Mouse (Mus musculus) intestine, embryonic 15.5 days (tissue): ENCODE measurements around the gene Fli1. TPM values are rescaled to one million over a fixed set of nuclear protein-coding genes. Genes with fewer than 3 reads are reported as not detected.

Experiments
- ATAC-seq: fragments of 200-750 bp; cut with Nextera tagmentation; 2 replicates; pipeline ENCODE4 v1.8.0; 2017; ENCODE audit warnings: moderate TSS enrichment, moderate library complexity
- H3K27ac ChIP-seq: fragments of 300-500 bp; sonication (generic); 2 replicates; pipeline ENCODE4 v1.5.1; 2015; ENCODE audit warnings: mild to moderate bottlenecking, inconsistent platforms
- H3K27me3 ChIP-seq: fragments of 300-500 bp; sonication (generic); replicated peaks from 2 replicates; pipeline ENCODE4 v1.6.1; 2015; ENCODE audit warnings: inconsistent platforms
- H3K36me3 ChIP-seq: fragments of 300-500 bp; sonication (generic); 2 replicates; pipeline ENCODE4 v1.6.1; 2015; ENCODE audit warnings: inconsistent platforms
- H3K4me1 ChIP-seq: fragments of 300-500 bp; sonication (generic); replicated peaks from 2 replicates; pipeline ENCODE4 v1.6.1; 2015; ENCODE audit warnings: inconsistent platforms
- H3K4me2 ChIP-seq: fragments of 300-500 bp; sonication (generic); replicated peaks from 2 replicates; pipeline ENCODE4 v1.6.1; 2015; ENCODE audit warnings: mild to moderate bottlenecking, inconsistent platforms
- H3K4me3 ChIP-seq: fragments of 300-500 bp; sonication (generic); replicated peaks from 2 replicates; pipeline ENCODE4 v1.5.1; 2015; ENCODE audit warnings: inconsistent platforms
- H3K9ac ChIP-seq: fragments of 300-500 bp; sonication (generic); 2 replicates; pipeline ENCODE4 v1.6.1; 2015; ENCODE audit warnings: inconsistent platforms
- H3K9me3 ChIP-seq: fragments of 300-500 bp; sonication (generic); 2 replicates; pipeline ENCODE4 v1.6.1; 2016; ENCODE audit warnings: inconsistent platforms
- WGBS: fragments of 180-500 bp; shearing (Covaris S2); methylation state at CpG from one replicate; pipeline ENCODE4 v1.1.7; 2015; 5-methylcytosine and 5-hydroxymethylcytosine counted together
- polyA plus RNA-seq: library from polyadenylated mRNA; unstranded; fragments of >200 nt; fragmentation: Nextera tagmentation; extraction: Ambion mirVana; gene quantifications from 2 replicates; pipeline ENCODE4 v1.2.1, GENCODE M21; 2015

Gene Fli1
- polyA plus RNA-seq, 1 experiment from 2014 or later = 14.4 TPM

- H3K36me3 ChIP-seq = no peaks in the 10 kb centered on the region
- no peak for ATAC-seq
Measured at GRCm38 (mm10) chr9:32420711-32421110, 122.0 kb downstream of the Fli1 start.

GRCm38 (mm10) chr9:32417466-32418116 lies 125.1 kb downstream of the Fli1 start:
- H3K4me1 ChIP-seq = no peaks in the 10 kb centered on the region
- no peaks in the 10 kb centered on the region for H3K9me3 ChIP-seq
- H3K4me2 ChIP-seq = no peak overlapping the region
- H3K4me3 ChIP-seq = no peak overlapping the region
- H3K27me3 ChIP-seq = no peaks in the 10 kb centered on the region
- no peak overlapping the region for H3K27ac ChIP-seq
- no peaks in the 10 kb centered on the region for H3K36me3 ChIP-seq
- H3K9ac ChIP-seq = no peak overlapping the region
- WGBS = 57% methylated on average over 8 of the region's 8 CpGs
- ATAC-seq = no peak

More at GRCm38 (mm10) chr9:32420711-32421110, 122.0 kb downstream of the Fli1 start:
- Histone ChIP-seq H3K9ac (no peak overlapping the region), H3K4me1 (no peaks in the 10 kb centered on the region), H3K27ac (no peak overlapping the region), H3K27me3 (no peaks in the 10 kb centered on the region), H3K4me3 (no peak overlapping the region), H3K9me3 (no peaks in the 10 kb centered on the region), H3K4me2 (no peak overlapping the region)

GRCm38 (mm10) chr9:32415952-32416351 lies 126.7 kb downstream of the Fli1 start:
- WGBS = 88% methylated on average over 3 of the region's 3 CpGs
- Histone ChIP-seq H3K9ac (no peak overlapping the region), H3K4me1 (no peaks in the 10 kb centered on the region), H3K27ac (no peak overlapping the region), H3K9me3 (no peaks in the 10 kb centered on the region), H3K4me3 (no peak overlapping the region), H3K4me2 (no peak overlapping the region), H3K36me3 (no peaks in the 10 kb centered on the region), H3K27me3 (no peaks in the 10 kb centered on the region)
- ATAC-seq = no peak

- Histone ChIP-seq H3K27ac (no peak overlapping the region), H3K4me1 (no peaks in the 10 kb centered on the region), H3K4me2 (no peak overlapping the region), H3K9ac (no peak overlapping the region), H3K9me3 (no peaks in the 10 kb centered on the region), H3K4me3 (no peak overlapping the region), H3K27me3 (0 out of 2 replicates have a peak, but pooled peaks cover 2% of the 10 kb centered on the region), H3K36me3 (no peaks in the 10 kb centered on the region)
- no peak for ATAC-seq
- WGBS = 63% methylated on average over 1 of the region's 1 CpGs
Measured at GRCm38 (mm10) chr9:32414956-32415355, 127.7 kb downstream of the Fli1 start.

GRCm38 (mm10) chr9:32412836-32413580 lies 129.7 kb downstream of the Fli1 start:
- no peaks in the 10 kb centered on the region for H3K9me3 ChIP-seq
- no peak overlapping the region for H3K4me2 ChIP-seq
- H3K36me3 ChIP-seq = no peaks in the 10 kb centered on the region
- H3K27me3 ChIP-seq = peaks cover 13% of the 10 kb centered on the region
- no peak overlapping the region for H3K9ac ChIP-seq
- no peak overlapping the region for H3K4me3 ChIP-seq
- H3K27ac ChIP-seq = no peak overlapping the region
- WGBS = 32% methylated on average over 10 of the region's 10 CpGs
- peak; percentile 70 for ATAC-seq
- H3K4me1 ChIP-seq = no peaks in the 10 kb centered on the region; the same call in none of the 2 replicates

GRCm38 (mm10) chr9:32411507-32411906 lies 131.2 kb downstream of the Fli1 start:
- no peak for ATAC-seq
- no peak overlapping the region for H3K27ac ChIP-seq
- 81% methylated on average over 5 of the region's 5 CpGs for WGBS

GRCm38 (mm10) chr9:32410671-32411070 lies 132.0 kb downstream of the Fli1 start:
- Histone ChIP-seq H3K4me1 (no peaks in the 10 kb centered on the region; the same call in none of the 2 replicates), H3K27ac (no peak overlapping the region), H3K9ac (no peak overlapping the region), H3K9me3 (no peaks in the 10 kb centered on the region), H3K27me3 (peaks cover 13% of the 10 kb centered on the region), H3K4me3 (no peak overlapping the region), H3K4me2 (no peak overlapping the region), H3K36me3 (no peaks in the 10 kb centered on the region)
- no peak for ATAC-seq
- 90% methylated on average over 5 of the region's 5 CpGs for WGBS

More at GRCm38 (mm10) chr9:32411507-32411906, 131.2 kb downstream of the Fli1 start:
- no peaks in the 10 kb centered on the region for H3K9me3 ChIP-seq
- no peak overlapping the region for H3K4me2 ChIP-seq
- H3K4me1 ChIP-seq = no peaks in the 10 kb centered on the region; the same call in none of the 2 replicates
- H3K4me3 ChIP-seq = no peak overlapping the region
- no peak overlapping the region for H3K9ac ChIP-seq
- peaks cover 13% of the 10 kb centered on the region for H3K27me3 ChIP-seq
- no peaks in the 10 kb centered on the region for H3K36me3 ChIP-seq

- peak overlapping the region; percentile 47 for H3K4me3 ChIP-seq
- H3K27me3 ChIP-seq = peaks cover 13% of the 10 kb centered on the region
- WGBS = 5% methylated on average over 47 of the region's 47 CpGs
- peak; percentile 49; the same call in 1 of the 2 replicates for ATAC-seq
- no peaks in the 10 kb centered on the region for H3K9me3 ChIP-seq
- H3K9ac ChIP-seq = peak overlapping the region; percentile 61
- no peaks in the 10 kb centered on the region; the same call in none of the 2 replicates for H3K4me1 ChIP-seq
- H3K27ac ChIP-seq = no peak overlapping the region
- no peaks in the 10 kb centered on the region for H3K36me3 ChIP-seq
- peak overlapping the region; percentile 97 for H3K4me2 ChIP-seq
Measured at GRCm38 (mm10) chr9:32409060-32409961, 133.3 kb downstream of the Fli1 start.

- peaks cover 13% of the 10 kb centered on the region for H3K27me3 ChIP-seq
- H3K4me2 ChIP-seq = peak overlapping the region; percentile 97
- H3K27ac ChIP-seq = no peak overlapping the region
- no peaks in the 10 kb centered on the region for H3K36me3 ChIP-seq
- peak overlapping the region; percentile 47 for H3K4me3 ChIP-seq
- 21% methylated on average over 8 of the region's 8 CpGs for WGBS
- H3K4me1 ChIP-seq = no peaks in the 10 kb centered on the region; the same call in none of the 2 replicates
- ATAC-seq = no peak
- peak overlapping the region; percentile 61 for H3K9ac ChIP-seq
- no peaks in the 10 kb centered on the region for H3K9me3 ChIP-seq
Measured at GRCm38 (mm10) chr9:32408730-32409059, 134.0 kb downstream of the Fli1 start.

GRCm38 (mm10) chr9:32405191-32405925 lies 137.3 kb downstream of the Fli1 start:
- 40% methylated on average over 11 of the region's 11 CpGs for WGBS
- H3K4me1 ChIP-seq = peaks cover 9% of the 10 kb centered on the region
- H3K36me3 ChIP-seq = no peaks in the 10 kb centered on the region
- ATAC-seq = peak; percentile 59; the same call in 1 of the 2 replicates
- H3K9ac ChIP-seq = no peak overlapping the region
- peaks cover 13% of the 10 kb centered on the region for H3K27me3 ChIP-seq
- no peak overlapping the region for H3K4me3 ChIP-seq
- H3K4me2 ChIP-seq = no peak overlapping the region
- no peaks in the 10 kb centered on the region for H3K9me3 ChIP-seq
- H3K27ac ChIP-seq = no peak overlapping the region

- H3K4me3 ChIP-seq = no peak overlapping the region
- WGBS = 30% methylated on average over 5 of the region's 5 CpGs
- H3K27me3 ChIP-seq = no peaks in the 10 kb centered on the region; the same call in 1 of the 2 replicates
- H3K9ac ChIP-seq = no peak overlapping the region
- 0 out of 2 replicates have a peak, but pooled peaks cover 9% of the 10 kb centered on the region for H3K4me1 ChIP-seq
- no peak overlapping the region for H3K4me2 ChIP-seq
- H3K36me3 ChIP-seq = no peaks in the 10 kb centered on the region
- H3K9me3 ChIP-seq = no peaks in the 10 kb centered on the region
- ATAC-seq = peak; percentile 34; the same call in 1 of the 2 replicates
- H3K27ac ChIP-seq = 0 out of 2 replicates have a peak overlapping the region, but pooled peaks have one; percentile 13
Measured at GRCm38 (mm10) chr9:32400662-32401161, 141.9 kb downstream of the Fli1 start.
